Mouse (Mus musculus) stomach, embryonic 15.5 days (tissue): ENCODE results near the gene 4930402H24Rik. TPM values are rescaled to one million over a fixed set of nuclear protein-coding genes. Genes with fewer than 3 reads are reported as not detected.

Experiments used
- ATAC-seq: fragments of 200-750 bp; cut with Nextera tagmentation; 2 replicates; pipeline ENCODE4 v1.8.0; 2017; ENCODE audit warnings: low read depth, moderate number of reproducible peaks, moderate TSS enrichment; ENCODE audit not compliant: insufficient read depth, low FRiP score
- H3K27ac ChIP-seq: fragments of 300-500 bp; sonication (generic); 2 replicates; pipeline ENCODE4 v1.5.1; 2015; ENCODE audit warnings: mild to moderate bottlenecking, inconsistent platforms
- H3K27me3 ChIP-seq: fragments of 300-500 bp; sonication (generic); replicated peaks from 2 replicates; pipeline ENCODE4 v1.6.1; 2015; ENCODE audit warnings: inconsistent platforms
- H3K36me3 ChIP-seq: fragments of 300-500 bp; sonication (generic); 2 replicates; pipeline ENCODE4 v1.6.1; 2015; ENCODE audit warnings: inconsistent platforms
- H3K4me1 ChIP-seq: fragments of 300-500 bp; sonication (generic); 2 replicates; pipeline ENCODE4 v1.6.1; 2015; ENCODE audit warnings: inconsistent platforms
- H3K4me2 ChIP-seq: fragments of 300-500 bp; sonication (generic); 2 replicates; pipeline ENCODE4 v1.6.1; 2015; ENCODE audit warnings: mild to moderate bottlenecking, inconsistent platforms
- H3K4me3 ChIP-seq: fragments of 300-500 bp; sonication (generic); replicated peaks from 2 replicates; pipeline ENCODE4 v1.5.1; 2015; ENCODE audit warnings: inconsistent platforms
- H3K9ac ChIP-seq: fragments of 300-500 bp; sonication (generic); 2 replicates; pipeline ENCODE4 v1.6.1; 2015; ENCODE audit warnings: inconsistent platforms
- H3K9me3 ChIP-seq: fragments of 300-500 bp; sonication (generic); 2 replicates; pipeline ENCODE4 v1.6.1; 2016; ENCODE audit warnings: inconsistent platforms
- WGBS: fragments of 180-500 bp; shearing (Covaris S2); methylation state at CpG from one replicate; pipeline ENCODE4 v1.1.7; 2015; 5-methylcytosine and 5-hydroxymethylcytosine counted together
- polyA plus RNA-seq: library from polyadenylated mRNA; unstranded; fragments of >200 nt; fragmentation: Nextera tagmentation; extraction: Ambion mirVana; gene quantifications from 2 replicates; pipeline ENCODE4 v1.2.1, GENCODE M21; 2015

The 4930402H24Rik gene
- polyA plus RNA-seq, 1 experiment from 2014 or later = 29.8 TPM

- Histone ChIP-seq H3K9me3 (no peaks in the 10 kb centered on the region), H3K27me3 (no peaks in the 10 kb centered on the region), H3K9ac (no peak overlapping the region), H3K27ac (no peak overlapping the region), H3K36me3 (no peaks in the 10 kb centered on the region), H3K4me1 (no peaks in the 10 kb centered on the region), H3K4me3 (no peak overlapping the region), H3K4me2 (no peak overlapping the region)
- ATAC-seq = no peak
- 81% methylated on average over 3 of the region's 3 CpGs for WGBS
Observed at GRCm38 (mm10) chr2:130754596-130754995, 151.6 kb downstream of the 4930402H24Rik start.

DNA sequence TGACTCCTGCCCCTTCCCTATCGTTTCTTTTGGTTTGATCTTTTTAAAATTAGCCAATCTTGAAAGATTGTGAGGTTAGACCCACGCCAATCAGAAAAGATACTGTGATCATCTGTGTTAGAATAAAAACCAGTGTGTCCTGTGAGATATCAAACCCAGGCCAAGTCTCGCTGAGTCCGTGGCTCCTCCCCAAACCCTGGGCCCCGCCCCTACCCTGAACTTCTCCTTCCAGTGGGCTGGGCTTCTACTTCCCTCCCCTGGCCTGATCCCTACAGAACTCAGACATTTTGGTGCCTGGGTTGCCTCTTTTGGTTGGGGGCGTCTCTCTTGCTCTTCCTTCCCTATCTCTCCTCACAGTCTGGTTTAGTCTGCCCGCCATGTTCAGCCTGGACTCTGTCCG lies 155.8 kb downstream of the 4930402H24Rik start:
- Histone ChIP-seq H3K27me3 (no peaks in the 10 kb centered on the region), H3K27ac (no peak overlapping the region), H3K4me1 (no peaks in the 10 kb centered on the region), H3K4me2 (no peak overlapping the region), H3K4me3 (no peak overlapping the region), H3K9me3 (no peaks in the 10 kb centered on the region), H3K9ac (no peak overlapping the region), H3K36me3 (peaks cover 24% of the 10 kb centered on the region)
- ATAC-seq = no peak; the same call in 1 of the 2 replicates
- 53% methylated on average over 8 of the region's 8 CpGs for WGBS

GRCm38 (mm10) chr2:130749708-130750107 lies 156.5 kb downstream of the 4930402H24Rik start:
- Histone ChIP-seq H3K4me1 (no peaks in the 10 kb centered on the region), H3K9me3 (no peaks in the 10 kb centered on the region), H3K36me3 (peaks cover 30% of the 10 kb centered on the region), H3K9ac (no peak overlapping the region), H3K4me3 (no peak overlapping the region), H3K27ac (no peak overlapping the region), H3K4me2 (no peak overlapping the region), H3K27me3 (no peaks in the 10 kb centered on the region)
- no peak for ATAC-seq
- 84% methylated on average over 3 of the region's 3 CpGs for WGBS

- Histone ChIP-seq H3K4me1 (no peaks in the 10 kb centered on the region), H3K36me3 (peaks cover 41% of the 10 kb centered on the region), H3K9ac (no peak overlapping the region), H3K27me3 (no peaks in the 10 kb centered on the region), H3K27ac (no peak overlapping the region), H3K4me3 (no peak overlapping the region), H3K4me2 (no peak overlapping the region), H3K9me3 (no peaks in the 10 kb centered on the region)
- no peak for ATAC-seq
- WGBS = 91% methylated on average over 1 of the region's 1 CpGs
Observed at GRCm38 (mm10) chr2:130743576-130743975, 162.6 kb downstream of the 4930402H24Rik start.

DNA sequence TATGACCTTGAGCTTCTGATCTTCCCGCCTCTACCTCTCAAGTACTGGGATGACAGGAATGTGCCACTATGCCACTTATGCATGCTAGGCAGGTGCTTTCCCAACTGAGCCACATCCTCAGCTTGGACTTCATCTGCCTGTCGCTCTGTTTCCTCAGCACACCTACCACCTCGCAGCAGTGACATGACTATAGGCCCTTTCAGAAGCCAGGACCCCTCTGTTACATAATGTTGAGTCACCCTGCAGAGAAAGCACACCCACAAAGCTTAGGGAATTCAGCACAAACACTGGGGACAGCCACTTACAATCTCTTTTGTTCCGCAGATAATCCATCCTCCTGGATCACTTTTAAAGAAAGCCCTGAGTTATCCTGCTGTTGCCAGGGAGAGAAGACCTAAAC lies 166.1 kb downstream of the 4930402H24Rik start:
- H3K4me2 ChIP-seq = no peak overlapping the region
- H3K27ac ChIP-seq = no peak overlapping the region
- H3K9ac ChIP-seq = no peak overlapping the region
- no peak for ATAC-seq
- H3K4me3 ChIP-seq = no peak overlapping the region
- no peaks in the 10 kb centered on the region for H3K4me1 ChIP-seq
- no peaks in the 10 kb centered on the region for H3K9me3 ChIP-seq
- whole genome bisulfite sequencing = 65% methylated on average over 4 of the region's 4 CpGs
- H3K27me3 ChIP-seq = no peaks in the 10 kb centered on the region
- peaks cover 32% of the 10 kb centered on the region for H3K36me3 ChIP-seq

DNA sequence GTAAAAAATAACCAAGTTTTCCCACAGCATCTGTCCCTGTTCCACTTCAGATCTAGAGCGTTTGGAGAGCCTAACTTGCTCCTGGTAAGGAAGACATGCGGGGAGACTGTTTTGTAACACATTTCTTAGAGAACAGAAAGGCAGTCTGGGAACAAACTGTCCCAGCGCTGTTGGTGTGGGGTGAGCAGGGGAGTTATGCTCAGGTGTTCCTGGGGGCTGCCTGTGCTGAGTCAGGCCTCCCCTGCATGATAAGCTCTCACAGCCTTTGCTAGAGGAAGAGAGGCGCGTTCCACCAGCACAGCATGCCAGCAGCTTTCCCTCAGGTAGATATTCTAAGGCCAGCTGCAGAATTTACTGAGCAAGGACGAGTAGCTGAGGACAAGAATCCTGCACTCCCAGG lies 168.2 kb downstream of the 4930402H24Rik start:
- Histone ChIP-seq H3K4me3 (no peak overlapping the region), H3K4me1 (no peaks in the 10 kb centered on the region), H3K9ac (no peak overlapping the region), H3K27ac (no peak overlapping the region), H3K36me3 (peaks cover 28% of the 10 kb centered on the region; the same call in 1 of the 2 replicates), H3K27me3 (no peaks in the 10 kb centered on the region), H3K4me2 (no peak overlapping the region), H3K9me3 (no peaks in the 10 kb centered on the region)
- ATAC-seq = no peak
- WGBS = 83% methylated on average over 6 of the region's 6 CpGs

DNA sequence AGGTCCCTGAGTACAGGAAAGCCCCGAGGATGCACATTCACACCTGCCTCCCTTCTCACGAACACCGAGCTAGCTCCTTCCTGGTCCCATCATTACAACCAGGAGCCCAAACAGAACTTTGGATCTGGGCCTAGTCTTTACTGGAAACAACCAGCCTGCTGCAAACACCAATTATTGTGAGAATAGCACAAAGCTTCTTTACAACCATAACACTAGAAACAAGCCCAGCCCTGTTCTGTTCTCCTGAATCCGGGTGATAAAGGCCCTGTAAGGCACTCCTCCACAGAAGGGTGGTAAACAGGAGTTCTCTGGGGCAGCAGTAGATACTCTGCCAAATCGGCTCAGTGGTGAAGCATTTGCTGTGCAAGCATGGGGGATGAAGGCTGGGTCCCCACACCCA lies 170.9 kb downstream of the 4930402H24Rik start:
- WGBS = 87% methylated on average over 5 of the region's 5 CpGs
- H3K36me3 ChIP-seq = peaks cover 44% of the 10 kb centered on the region

DNA sequence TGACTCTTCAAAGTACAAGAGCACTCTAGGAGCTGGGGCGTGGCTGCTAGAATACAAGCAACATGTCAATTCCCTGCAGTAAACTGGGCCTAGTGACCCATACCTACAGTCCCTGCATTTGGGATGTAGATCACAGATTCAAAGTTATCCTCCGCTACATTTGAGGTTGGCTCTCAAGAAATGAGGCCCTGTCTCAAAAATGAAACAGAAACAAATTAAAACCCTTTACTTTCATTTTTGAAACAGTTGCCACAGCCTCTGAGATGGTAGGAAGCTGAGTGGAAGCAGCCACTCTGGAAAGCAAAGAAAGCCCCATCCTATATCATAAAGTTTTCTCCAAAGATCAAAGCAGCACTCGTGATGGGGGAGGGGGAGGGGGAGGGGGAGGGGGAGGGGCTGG lies 172.8 kb downstream of the 4930402H24Rik start:
- H3K36me3 ChIP-seq = peaks cover 53% of the 10 kb centered on the region

More for the DNA sequence above, 170.9 kb downstream of the 4930402H24Rik start:
- H3K27ac ChIP-seq = no peak overlapping the region
- H3K27me3 ChIP-seq = no peaks in the 10 kb centered on the region
- H3K4me1 ChIP-seq = no peaks in the 10 kb centered on the region
- H3K4me3 ChIP-seq = no peak overlapping the region
- ATAC-seq = no peak
- no peaks in the 10 kb centered on the region for H3K9me3 ChIP-seq
- H3K9ac ChIP-seq = no peak overlapping the region
- no peak overlapping the region for H3K4me2 ChIP-seq

DNA sequence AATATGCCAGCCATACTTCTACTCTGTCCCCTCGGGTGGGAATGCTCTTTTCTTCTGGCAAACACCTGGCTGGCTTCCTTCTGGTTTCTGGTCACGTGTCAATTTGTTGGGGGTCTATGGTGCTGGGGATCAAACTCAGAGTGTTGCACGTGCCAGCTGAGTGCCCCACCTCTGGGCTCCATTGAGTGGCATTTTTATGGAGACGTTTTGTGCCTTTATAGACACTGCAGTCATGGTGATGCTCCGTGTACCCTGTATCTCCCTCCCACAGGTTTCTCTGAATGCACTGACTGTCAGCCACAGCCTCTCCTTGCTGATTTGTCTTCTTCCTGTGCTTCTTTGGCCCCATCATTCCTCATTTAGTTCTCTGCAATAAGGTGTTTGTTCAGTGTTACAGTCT lies 174.4 kb downstream of the 4930402H24Rik start:
- 73% methylated on average over 5 of the region's 5 CpGs for WGBS
- Histone ChIP-seq H3K4me1 (no peaks in the 10 kb centered on the region), H3K27ac (no peak overlapping the region), H3K9ac (no peak overlapping the region), H3K9me3 (no peaks in the 10 kb centered on the region), H3K4me3 (no peak overlapping the region), H3K27me3 (no peaks in the 10 kb centered on the region), H3K4me2 (no peak overlapping the region), H3K36me3 (peaks cover 61% of the 10 kb centered on the region)
- no peak for ATAC-seq

More for the DNA sequence above, 172.8 kb downstream of the 4930402H24Rik start:
- Histone ChIP-seq H3K4me3 (no peak overlapping the region), H3K27me3 (no peaks in the 10 kb centered on the region), H3K27ac (no peak overlapping the region), H3K9ac (no peak overlapping the region), H3K4me2 (no peak overlapping the region), H3K9me3 (no peaks in the 10 kb centered on the region), H3K4me1 (no peaks in the 10 kb centered on the region)
- 69% methylated on average over 3 of the region's 3 CpGs for WGBS
- no peak for ATAC-seq

DNA sequence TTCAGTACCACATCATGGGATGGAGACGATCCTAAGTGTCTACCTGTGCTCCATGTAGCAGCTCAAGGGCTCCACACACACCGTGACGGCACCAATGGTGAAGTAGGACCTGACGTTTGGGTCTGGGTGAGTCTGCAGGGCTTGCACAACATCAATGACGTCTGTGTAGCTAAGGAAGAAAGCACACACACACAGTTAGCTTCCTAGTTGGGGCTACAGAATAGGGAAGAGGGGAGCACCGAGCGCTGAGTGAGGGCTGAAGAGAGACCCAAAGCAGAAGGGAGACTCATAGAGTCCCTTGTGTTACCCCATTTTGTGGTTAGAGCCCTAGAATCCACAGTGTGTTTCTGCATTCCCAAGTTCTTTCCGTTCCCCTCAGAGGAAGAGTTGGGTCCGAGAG lies 175.5 kb downstream of the 4930402H24Rik start:
- H3K9ac ChIP-seq = no peak overlapping the region
- H3K4me2 ChIP-seq = no peak overlapping the region
- H3K4me3 ChIP-seq = no peak overlapping the region
- H3K27me3 ChIP-seq = no peaks in the 10 kb centered on the region
- 85% methylated on average over 9 of the region's 9 CpGs for WGBS
- no peaks in the 10 kb centered on the region for H3K4me1 ChIP-seq
- H3K27ac ChIP-seq = no peak overlapping the region
- no peak for ATAC-seq
- H3K36me3 ChIP-seq = peaks cover 64% of the 10 kb centered on the region
- no peaks in the 10 kb centered on the region for H3K9me3 ChIP-seq

- Histone ChIP-seq H3K27ac (no peak overlapping the region), H3K9ac (no peak overlapping the region), H3K27me3 (no peaks in the 10 kb centered on the region), H3K4me3 (no peak overlapping the region), H3K4me1 (no peaks in the 10 kb centered on the region), H3K9me3 (no peaks in the 10 kb centered on the region), H3K4me2 (no peak overlapping the region), H3K36me3 (peaks cover 61% of the 10 kb centered on the region)
- no peak for ATAC-seq
- WGBS = 97% methylated on average over 2 of the region's 2 CpGs
Observed at GRCm38 (mm10) chr2:130728906-130729585, 177.2 kb downstream of the 4930402H24Rik start.

DNA sequence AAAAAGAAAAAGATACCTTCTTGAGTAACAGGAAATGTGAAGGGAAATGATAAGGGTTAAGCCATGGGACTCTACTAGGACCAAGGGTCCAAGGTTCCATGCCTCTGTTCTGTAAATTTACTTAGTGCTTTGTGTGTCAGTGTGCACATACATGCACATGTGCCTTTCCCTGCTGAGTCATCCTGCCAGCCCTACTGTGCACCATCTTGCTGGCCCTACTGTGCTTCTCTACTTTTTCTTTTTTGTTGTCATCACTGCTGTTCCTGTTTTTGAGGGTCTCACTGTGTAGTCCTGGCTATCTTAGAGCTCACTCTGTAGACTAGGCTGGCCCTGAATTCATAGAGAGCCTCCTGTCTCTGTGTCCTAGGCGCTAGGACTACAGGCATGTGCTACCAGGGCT lies 178.5 kb downstream of the 4930402H24Rik start:
- no peaks in the 10 kb centered on the region for H3K27me3 ChIP-seq
- no peak for ATAC-seq
- no peaks in the 10 kb centered on the region for H3K9me3 ChIP-seq
- WGBS = 97% methylated on average over 1 of the region's 1 CpGs
- no peak overlapping the region for H3K4me2 ChIP-seq
- H3K36me3 ChIP-seq = peaks cover 61% of the 10 kb centered on the region
- no peak overlapping the region for H3K27ac ChIP-seq
- no peak overlapping the region for H3K9ac ChIP-seq
- H3K4me3 ChIP-seq = no peak overlapping the region
- no peaks in the 10 kb centered on the region for H3K4me1 ChIP-seq

- no peaks in the 10 kb centered on the region for H3K27me3 ChIP-seq
- no peak overlapping the region for H3K9ac ChIP-seq
- H3K36me3 ChIP-seq = peaks cover 35% of the 10 kb centered on the region
- H3K4me2 ChIP-seq = no peak overlapping the region
- no peak overlapping the region for H3K27ac ChIP-seq
- no peak overlapping the region for H3K4me3 ChIP-seq
- WGBS = 85% methylated on average over 4 of the region's 4 CpGs
- H3K9me3 ChIP-seq = no peaks in the 10 kb centered on the region
- H3K4me1 ChIP-seq = no peaks in the 10 kb centered on the region
- no peak for ATAC-seq
Observed at GRCm38 (mm10) chr2:130724369-130724768, 181.8 kb downstream of the 4930402H24Rik start.
